Mouse (Mus musculus): ENCODE data around the gene Has1. TPM values are rescaled to one million over a fixed set of nuclear protein-coding genes. Genes with fewer than 3 reads are reported as not detected.

The Has1 gene
- total RNA-seq (2015; ENCODE audit: low replicate concordance) (not detected in 2 replicates), total RNA-seq (2017; ENCODE audit: low replicate concordance) (not detected in 2 replicates)

- ATAC-seq (replicated peaks; ENCODE audit: low FRiP score, poor library complexity, severe bottlenecking): no peak
Observed at GRCm38 (mm10) chr17:17855064-17855838, at the start of gene Has1. Gene Has1, minus strand, starts transcription at chr17:17855205.

- ATAC-seq (replicated peaks; ENCODE audit: low FRiP score, poor library complexity, severe bottlenecking): no peak
Observed at GRCm38 (mm10) chr17:17900768-17901167, 45.8 kb upstream of the Has1 start.

GRCm38 (mm10) chr17:17899268-17899667, 44.3 kb upstream of the Has1 start:
- no peak for ATAC-seq (replicated peaks; ENCODE audit: low FRiP score, poor library complexity, severe bottlenecking)

GRCm38 (mm10) chr17:17896039-17896438, 41.0 kb upstream of the Has1 start:
- ATAC-seq (replicated peaks; ENCODE audit: low FRiP score, poor library complexity, severe bottlenecking): no peak

DNA sequence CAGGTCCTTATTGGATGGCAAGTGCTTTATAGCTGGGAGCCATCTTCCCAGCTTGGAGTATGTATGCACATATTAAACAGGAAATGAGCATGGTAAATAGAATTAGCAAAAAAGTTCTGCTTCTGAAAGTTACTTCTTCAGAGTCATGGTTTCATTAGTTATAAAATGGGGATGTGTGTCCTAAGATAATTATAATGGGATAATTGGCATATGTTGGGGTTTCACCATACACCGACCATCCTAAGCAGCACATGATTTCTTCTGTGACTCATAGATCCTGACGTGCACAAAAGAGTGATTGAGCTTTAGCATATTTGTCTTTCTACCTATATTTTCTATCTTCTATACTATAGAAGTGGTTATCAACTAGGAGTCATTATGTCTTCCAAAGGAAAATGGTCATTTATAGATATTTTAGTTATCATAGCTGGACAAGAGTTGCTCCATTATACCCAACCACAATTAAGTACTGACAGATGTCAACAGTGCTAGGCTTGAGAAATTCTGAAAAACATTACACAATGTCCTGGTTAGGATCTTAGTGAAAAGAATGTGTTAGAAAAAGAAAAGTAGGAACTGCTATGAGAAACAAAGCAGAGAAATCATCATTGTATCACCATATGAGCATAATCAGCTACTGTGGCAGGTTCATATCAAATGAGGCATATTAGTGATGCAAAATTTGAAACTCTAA, 34.9 kb upstream of the Has1 start:
- ATAC-seq (replicated peaks; ENCODE audit: low FRiP score, poor library complexity, severe bottlenecking): no peak

GRCm38 (mm10) chr17:17887774-17888248, 32.8 kb upstream of the Has1 start, which contains the start of the genes Fpr2 and Fpr3:
Gene Fpr2, plus strand, starts transcription at chr17:17887824.
Gene Fpr3, plus strand, starts transcription at chr17:17887852.
- ATAC-seq (replicated peaks; ENCODE audit: low FRiP score, poor library complexity, severe bottlenecking): no peak

DNA sequence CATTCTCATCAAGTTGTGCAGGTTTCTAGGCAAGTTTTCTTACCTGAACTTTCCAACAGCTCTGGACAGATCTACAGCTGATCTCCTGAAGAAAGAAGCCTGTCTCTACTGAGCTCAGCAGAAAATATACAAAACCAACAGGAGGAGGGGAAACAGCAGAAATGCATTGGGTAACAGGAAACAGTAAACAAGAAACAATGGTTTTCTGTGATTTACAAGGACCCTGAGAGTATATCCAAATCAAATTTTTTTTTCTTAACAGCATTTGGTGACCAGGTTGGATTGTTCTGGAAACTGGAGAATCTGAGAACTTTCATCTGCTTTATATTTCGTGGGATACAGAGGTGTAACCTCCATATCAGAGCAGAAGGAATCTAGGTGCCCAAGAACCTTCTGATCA, 28.8 kb upstream of the Has1 start, which contains the start of gene Fpr1:
TSS of gene Fpr1 (minus strand) at position 101 of the 400 bp plus-strand sequence.
- no peak for ATAC-seq (replicated peaks; ENCODE audit: low FRiP score, poor library complexity, severe bottlenecking)

- no peak for ATAC-seq (replicated peaks; ENCODE audit: low FRiP score, poor library complexity, severe bottlenecking)
Observed at GRCm38 (mm10) chr17:17882672-17883071, 27.7 kb upstream of the Has1 start.

GRCm38 (mm10) chr17:17879347-17879746, 24.3 kb upstream of the Has1 start:
- no peak for ATAC-seq (replicated peaks; ENCODE audit: low FRiP score, poor library complexity, severe bottlenecking)

- no peak for ATAC-seq (replicated peaks; ENCODE audit: low FRiP score, poor library complexity, severe bottlenecking)
Observed at GRCm38 (mm10) chr17:17871697-17872096, 16.7 kb upstream of the Has1 start.

- no peak for ATAC-seq (replicated peaks; ENCODE audit: low FRiP score, poor library complexity, severe bottlenecking)
Observed at GRCm38 (mm10) chr17:17870892-17871550, 16.0 kb upstream of the Has1 start.

DNA sequence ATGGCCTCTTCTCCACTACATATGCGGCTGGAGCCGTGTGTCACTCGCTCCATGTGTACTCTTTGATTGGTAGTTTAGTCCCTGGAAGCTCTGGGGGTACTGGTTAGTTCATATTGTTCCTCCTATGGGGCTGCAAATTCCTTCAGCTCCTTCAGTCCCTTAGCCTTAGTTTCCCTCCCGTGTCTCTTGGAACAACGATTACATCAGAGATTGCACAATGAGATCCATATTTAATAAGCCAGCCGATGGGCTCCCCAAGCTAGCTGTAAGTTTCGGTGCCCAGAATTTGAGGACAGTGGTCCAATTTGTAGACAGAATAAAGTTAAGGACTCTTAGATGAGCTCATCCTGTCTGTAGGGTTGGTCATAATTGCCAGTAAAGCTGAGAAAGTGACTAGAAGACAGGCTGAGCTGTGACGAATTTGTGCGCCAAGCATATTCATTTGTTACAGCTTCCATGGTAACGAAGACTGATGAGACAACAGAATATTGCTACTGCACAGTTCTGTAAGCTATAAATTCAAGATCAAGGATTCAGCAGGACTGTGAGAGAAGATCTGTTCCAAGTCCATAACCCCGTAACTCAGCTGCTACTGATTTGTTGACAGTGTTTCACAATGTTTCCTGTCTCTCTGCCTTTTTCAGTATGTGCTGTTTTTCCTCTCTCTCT, 11.9 kb upstream of the Has1 start:
- ATAC-seq (replicated peaks; ENCODE audit: low FRiP score, poor library complexity, severe bottlenecking): no peak

DNA sequence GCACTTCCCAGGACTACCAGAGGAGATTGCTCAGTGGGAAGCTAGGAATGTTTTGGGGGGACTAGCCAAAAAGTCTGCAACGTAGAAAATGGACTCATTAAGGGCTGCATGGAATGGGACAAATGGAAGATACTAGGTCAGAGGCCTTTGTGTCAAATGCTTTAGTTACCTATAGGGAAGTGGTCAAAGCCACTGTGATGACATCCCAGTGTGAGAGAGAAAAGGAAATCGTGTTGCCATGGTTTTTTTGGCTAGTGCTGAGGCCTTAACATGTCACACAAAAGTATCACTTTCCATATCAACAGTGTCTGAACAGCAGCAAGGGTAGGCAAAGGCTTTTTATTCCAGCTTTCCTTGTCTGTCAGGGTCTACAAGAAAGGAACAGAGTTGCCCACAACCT, 10.2 kb upstream of the Has1 start:
- no peak for ATAC-seq (replicated peaks; ENCODE audit: low FRiP score, poor library complexity, severe bottlenecking)

DNA sequence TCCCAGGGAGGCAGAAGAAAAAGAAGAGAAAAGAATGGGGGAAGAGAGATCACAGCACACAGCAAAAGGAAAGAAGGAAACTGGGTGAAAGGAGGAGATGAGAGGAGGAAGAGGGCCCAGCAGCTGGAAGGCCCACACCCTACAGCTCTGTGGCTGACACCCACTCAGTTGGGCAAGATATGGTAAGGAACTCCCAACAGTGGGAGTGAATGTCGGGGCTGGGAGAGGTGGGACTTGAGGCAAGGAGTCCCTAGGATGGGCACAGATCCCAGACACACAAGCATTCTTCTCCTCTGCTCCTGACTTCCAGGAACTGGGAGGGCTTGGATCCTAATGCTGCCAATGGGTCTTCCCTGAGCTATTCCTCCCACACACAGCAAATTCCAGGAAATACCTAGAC, 7.4 kb upstream of the Has1 start:
- no peak for ATAC-seq (replicated peaks; ENCODE audit: low FRiP score, poor library complexity, severe bottlenecking)

- no peak for ATAC-seq (replicated peaks; ENCODE audit: low FRiP score, poor library complexity, severe bottlenecking)
Observed at GRCm38 (mm10) chr17:17860110-17860509, 5.1 kb upstream of the Has1 start.

DNA sequence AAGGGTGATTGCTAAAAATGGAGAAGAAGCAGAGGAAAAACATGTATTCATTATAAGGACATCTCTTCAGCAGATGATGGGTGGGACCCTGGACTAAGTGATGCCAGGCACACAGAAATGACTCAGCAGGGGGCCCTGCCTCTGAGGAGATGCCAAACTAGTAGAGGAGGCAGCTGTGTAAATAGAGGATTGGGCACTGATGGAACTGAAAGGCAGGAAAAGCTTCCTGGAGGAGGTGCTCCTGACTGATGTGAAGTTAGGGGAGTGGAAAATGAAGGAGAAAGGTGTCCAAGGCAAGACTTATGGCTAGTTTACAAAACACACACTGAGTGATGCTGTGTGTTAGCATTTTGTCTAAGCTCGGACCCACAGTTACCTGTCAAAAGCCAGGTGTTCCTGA, 2.4 kb upstream of the Has1 start:
- ATAC-seq (replicated peaks; ENCODE audit: low FRiP score, poor library complexity, severe bottlenecking): no peak

DNA sequence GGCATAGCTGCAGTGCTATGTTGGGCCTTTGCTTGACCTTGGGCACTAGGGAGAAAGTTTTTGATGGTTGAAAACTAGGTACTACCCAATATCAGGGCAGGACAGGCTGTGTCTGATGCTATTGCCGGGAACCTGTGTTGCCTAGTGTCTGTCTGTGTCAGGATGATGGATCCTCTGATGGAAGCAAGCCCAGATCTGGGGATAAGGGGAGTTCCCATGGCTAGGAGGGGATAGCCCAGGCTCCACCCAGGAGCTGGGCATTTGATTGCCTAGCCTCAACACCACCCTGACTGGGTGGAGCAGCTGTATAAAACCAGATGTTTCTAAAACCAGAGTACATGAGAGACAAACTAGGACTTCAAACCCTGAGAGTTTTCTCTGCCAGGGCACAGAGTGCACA, 1.6 kb upstream of the Has1 start:
- ATAC-seq (replicated peaks; ENCODE audit: low FRiP score, poor library complexity, severe bottlenecking): no peak

GRCm38 (mm10) chr17:17849906-17850712, 4.9 kb downstream of the Has1 start:
- ATAC-seq (replicated peaks; ENCODE audit: low FRiP score, poor library complexity, severe bottlenecking): no peak

DNA sequence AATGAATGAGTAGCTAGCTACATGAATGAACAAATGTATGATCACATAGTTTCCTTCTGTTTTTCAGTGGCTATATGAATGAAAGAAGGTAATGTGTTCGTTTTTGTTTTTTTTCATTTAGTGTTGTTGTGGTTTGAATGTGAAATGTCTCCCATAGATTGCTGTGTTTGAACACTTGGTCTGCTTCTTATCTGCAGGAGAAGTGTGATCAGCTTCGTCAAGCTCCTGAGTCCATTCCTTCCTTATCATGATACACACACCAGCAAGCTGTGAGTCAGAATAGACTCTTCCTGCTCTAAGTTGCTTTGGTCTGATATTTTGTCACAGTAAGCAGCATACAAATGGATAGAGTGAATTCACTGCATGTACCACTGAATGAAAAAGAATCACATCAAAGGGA, 6.0 kb downstream of the Has1 start:
- ATAC-seq (replicated peaks; ENCODE audit: low FRiP score, poor library complexity, severe bottlenecking): no peak

Measured in erythroid progenitor cell, adult 5-6 weeks (primary cell).